Mouse (Mus musculus) bone marrow macrophage, adult 2 months (primary cell): ENCODE data around the gene Slc1a7.

Experiments
- CTCF ChIP-seq: IDR thresholded peaks from 2 replicates; pipeline ENCODE4 v1.5.1; 2012; ENCODE audit warnings: low read depth, mild to moderate bottlenecking, low read length, moderate library complexity
- POLR2A ChIP-seq: IDR thresholded peaks from 2 replicates; pipeline ENCODE4 v1.6.1; 2012; ENCODE audit warnings: mild to moderate bottlenecking, low read depth, low read length, borderline replicate concordance

- TF ChIP-seq CTCF (no peak), POLR2A (no peak)
Observed at GRCm38 (mm10) chr4:108057247-108057646, 89.1 kb downstream of the Slc1a7 start.
